Mouse (Mus musculus) gastrocnemius, postnatal 36 days (tissue): ENCODE results near the gene Ralgps1. TPM values are rescaled to one million over a fixed set of nuclear protein-coding genes. Genes with fewer than 3 reads are reported as not detected.

Source experiments
- DNase-seq, 2 experiments: peaks; one replicate each; pipeline ENCODE4 v3.0.0; 2022
- intact Hi-C: fragments of 180-260 bp; cut with DNase I; formaldehyde crosslinking; loops from one replicate; pipeline ENCODE4 v1.15.1; 2025
- total RNA-seq, 2 experiments: library from RNA; stranded (reverse); gene quantifications; 2 replicates each; pipeline ENCODE4 v1.2.3; 2021

The Ralgps1 gene
- total RNA-seq, 2 experiments from 2014 or later: 2.3 TPM

DNA sequence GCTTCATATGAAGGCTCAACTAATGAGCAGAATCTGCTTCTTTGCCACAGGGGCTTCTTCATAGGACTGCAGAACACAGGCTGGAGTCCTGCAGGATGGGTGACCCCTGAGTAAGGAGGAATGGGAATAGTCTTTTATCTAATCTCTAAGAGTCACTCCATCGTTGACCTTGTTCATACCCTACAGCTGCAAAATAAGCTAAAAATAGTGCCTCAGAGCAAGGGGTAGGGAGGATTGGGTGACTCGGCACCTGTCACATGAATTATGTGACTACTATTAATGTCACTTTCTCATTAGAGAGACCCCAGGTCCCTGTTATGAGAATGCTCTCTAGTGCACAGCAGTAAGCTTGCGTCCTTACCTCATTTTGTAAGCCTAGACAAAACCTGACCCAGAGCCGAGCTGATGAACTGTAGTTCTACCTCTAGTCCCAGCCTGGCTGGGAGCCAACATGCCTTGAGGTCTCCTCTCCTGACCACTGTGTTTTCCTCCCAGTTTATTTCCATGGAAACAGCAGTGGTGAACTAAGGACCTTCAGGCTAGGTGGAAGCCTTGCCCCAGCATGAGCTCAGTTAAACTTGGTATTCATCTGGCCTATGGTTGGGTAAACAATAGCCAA, 117.6 kb downstream of the Ralgps1 start:
- intact Hi-C loops: no loop called here
- no peak for DNase-seq

DNA sequence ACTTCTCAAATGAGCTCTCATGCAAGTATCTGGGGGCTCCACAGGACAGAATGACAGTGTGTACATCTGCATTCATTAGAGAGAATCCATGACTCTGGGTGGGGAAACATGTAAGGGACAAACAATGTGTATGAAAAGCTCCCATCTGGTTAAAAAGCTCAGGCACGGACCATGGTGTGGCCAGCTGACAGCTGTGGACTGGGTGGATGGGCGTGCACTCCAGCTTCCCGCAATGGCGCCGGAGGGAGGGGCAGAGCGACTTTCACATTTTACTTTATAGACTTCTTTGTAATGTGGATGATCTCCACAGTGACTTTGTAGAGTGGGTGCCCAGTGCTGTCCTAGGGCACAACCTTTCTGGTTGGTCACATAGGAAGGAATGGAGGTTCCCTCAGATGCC, 118.5 kb downstream of the Ralgps1 start:
- intact Hi-C loops: no loop called here
- no peak for DNase-seq

DNA sequence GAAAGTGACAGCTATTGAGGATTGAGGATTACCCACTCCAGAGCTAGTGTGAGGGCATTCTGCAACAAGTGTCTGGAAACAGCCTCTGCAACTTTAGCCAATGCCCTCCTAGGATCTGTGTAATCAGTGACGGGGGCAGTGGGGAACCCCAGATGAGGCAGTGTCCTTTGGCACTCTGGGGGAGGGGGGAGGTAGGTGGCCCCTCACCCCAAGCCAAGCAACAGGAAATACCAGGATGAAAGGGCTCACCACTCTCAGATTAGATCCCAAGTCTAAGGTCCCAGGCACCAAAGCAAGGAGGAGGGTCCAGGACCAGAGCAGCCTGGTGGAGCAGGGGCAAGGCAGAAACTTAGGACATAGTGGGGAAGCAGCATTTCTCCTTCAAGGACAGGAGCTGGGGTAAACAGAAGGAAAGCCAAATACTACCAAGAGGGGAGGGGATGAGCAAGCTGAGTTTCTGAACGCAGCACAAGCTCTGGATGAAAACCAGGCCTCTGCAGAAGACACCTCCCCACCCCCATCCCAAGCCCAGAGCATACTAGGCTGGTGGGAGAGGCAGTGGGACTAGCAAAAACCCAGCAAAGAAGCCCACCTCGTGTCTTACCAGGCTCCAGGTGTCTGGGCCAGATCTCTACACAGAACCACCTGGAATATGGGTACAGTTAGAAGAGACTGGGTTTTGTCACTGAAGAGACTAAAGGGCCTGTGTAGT, 121.2 kb downstream of the Ralgps1 start:
- intact Hi-C loops: loop anchor here (2.0 kb wide), 1 partner anchor 33 kb away; the partner anchor contains the start of gene Angptl2
- DNase-seq: no peak

DNA sequence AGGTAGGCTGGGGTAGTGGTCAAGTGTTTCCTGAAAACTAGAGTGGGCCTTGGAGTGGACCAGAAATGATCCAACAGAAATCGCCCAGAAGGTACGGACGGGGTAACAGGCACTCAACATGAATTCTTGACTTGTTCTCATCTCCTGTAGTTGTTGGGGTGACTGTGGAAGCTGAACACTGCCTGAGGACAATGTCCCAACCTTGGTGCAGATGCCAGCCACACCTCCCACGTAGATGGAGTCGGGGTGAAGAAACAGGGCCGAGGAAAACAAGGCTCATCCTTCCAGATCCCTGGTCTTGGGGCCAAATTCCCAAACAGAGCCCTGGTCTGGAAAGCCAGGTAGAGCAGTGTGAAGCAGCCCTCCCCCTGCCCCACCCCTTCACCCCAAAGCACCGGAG, 122.7 kb downstream of the Ralgps1 start:
- DNase-seq: no peak
- intact Hi-C loops: loop anchor here (2.0 kb wide), 1 partner anchor 32 kb away; the partner anchor contains the start of gene Angptl2

DNA sequence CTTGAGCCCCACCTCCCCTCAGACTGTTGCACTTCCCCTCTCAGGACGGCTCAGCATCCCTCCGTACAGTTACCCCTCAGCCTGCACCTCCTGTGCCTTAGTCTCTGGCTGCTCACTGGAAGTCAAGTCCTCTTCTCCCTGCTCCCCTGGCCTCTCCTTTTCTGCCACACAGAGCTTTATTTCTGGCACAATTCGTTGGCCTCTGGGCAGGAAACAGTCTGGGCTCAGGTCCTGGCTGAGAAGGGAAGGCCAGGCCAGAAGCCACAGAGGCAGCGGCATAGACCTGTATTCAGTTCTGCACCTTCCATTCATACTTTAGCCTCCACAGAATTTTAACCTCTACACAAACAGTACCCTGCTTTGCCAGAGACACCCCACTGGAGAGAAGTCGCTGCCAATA, 124.4 kb downstream of the Ralgps1 start:
- DNase-seq: no peak
- intact Hi-C loops: no loop called here

DNA sequence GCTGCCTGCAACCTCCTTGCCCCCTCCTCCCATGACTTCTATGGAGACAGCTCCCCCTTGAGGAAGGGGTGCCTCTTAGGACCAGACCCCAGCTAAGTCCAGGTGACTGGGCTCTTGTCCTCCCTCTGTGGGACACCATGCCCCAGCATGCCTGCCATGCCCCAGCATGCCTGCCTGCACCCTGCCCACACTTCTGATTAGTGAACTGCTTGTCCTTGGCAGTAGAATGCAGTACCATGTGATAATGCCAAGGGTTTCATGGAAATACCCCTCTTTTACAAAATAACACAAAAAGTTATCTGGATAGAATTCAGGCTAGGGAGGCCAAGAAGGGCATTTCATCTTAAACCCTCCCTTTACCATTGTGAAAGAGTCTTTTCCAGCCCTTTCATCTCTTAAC, 125.9 kb downstream of the Ralgps1 start:
- intact Hi-C loops: no loop called here

DNA sequence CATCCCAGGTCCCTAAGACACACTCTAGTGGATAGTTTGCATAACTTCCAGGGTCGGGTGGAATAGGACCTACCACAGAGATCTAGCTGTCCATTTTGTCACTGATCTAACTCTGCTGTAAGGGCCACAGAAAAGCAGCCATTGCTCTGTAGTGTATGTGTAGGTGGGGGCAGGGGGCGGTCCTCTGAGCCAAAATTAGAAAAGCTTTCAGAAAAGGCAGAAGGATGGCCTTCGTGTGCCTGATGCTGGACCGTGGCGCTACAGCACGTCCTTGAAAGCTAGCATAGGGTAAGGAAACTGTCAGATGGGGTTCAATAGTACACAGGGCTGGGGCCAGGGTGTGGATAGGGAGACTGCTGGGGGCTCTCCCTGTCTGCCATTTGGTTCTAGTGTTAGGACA, 126.4 kb downstream of the Ralgps1 start:
- intact Hi-C loops: no loop called here
- no peak for DNase-seq

More for the DNA sequence above, 125.9 kb downstream of the Ralgps1 start:
- DNase-seq: no peak

DNA sequence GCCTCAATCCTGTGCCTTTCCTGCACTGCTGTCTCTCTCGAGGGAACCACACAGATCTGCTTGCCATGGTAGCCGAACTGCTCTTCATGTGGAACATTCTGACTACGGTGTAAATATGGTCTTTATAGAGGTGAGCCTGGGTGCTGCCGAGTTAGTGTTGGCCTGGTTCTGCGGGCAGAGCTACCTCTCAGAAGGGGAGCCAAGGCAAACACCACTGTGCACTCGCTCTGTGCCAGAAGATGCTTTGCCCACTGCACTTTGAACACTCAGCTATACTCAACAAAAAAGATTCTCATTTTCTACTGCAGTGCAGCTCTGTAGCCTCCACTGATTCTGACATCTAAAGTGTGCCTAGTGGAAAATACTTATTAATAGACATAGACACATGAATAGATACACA, 133.7 kb downstream of the Ralgps1 start:
- intact Hi-C loops: no loop called here
- no peak for DNase-seq

DNA sequence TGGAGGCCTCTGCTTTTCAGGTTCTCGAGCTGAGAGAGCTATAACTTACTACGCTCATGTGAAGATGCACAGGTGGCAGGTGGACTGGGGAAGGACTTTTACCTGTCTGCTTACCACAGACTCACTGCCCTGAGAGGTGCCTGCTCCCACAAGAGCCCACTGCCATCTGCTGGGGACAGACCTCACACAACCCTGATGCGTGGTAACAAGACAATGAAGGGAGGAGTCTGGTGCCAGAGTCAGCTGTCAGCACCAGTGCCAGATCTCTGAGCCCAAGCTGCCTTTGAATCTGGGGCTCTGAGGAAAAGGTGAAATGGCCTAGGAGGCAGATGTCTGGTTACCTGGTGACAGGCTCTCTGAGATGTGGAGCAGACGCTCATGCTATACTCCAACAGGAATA, 136.4 kb downstream of the Ralgps1 start:
- DNase-seq: no peak
- intact Hi-C loops: no loop called here

DNA sequence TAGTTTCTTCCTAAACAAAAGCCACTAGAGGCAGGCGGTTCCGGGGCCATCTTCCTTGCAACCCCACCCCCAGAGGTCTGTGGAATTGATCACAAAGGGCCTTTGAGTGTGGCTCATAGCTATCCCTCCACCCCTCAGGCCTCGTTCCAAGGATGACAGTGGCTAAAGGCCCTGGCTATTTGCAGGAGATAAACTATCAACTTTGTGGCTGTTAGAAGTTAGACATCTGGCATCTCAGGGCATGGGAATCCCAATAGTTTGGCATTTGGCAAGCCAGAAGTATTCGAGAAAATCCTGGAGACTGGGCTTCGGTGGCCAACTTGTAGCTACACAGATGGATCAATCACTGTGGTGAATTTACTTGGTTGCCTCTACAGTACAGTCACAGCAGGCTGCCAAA, 137.4 kb downstream of the Ralgps1 start:
- DNase-seq: no peak
- intact Hi-C loops: no loop called here

DNA sequence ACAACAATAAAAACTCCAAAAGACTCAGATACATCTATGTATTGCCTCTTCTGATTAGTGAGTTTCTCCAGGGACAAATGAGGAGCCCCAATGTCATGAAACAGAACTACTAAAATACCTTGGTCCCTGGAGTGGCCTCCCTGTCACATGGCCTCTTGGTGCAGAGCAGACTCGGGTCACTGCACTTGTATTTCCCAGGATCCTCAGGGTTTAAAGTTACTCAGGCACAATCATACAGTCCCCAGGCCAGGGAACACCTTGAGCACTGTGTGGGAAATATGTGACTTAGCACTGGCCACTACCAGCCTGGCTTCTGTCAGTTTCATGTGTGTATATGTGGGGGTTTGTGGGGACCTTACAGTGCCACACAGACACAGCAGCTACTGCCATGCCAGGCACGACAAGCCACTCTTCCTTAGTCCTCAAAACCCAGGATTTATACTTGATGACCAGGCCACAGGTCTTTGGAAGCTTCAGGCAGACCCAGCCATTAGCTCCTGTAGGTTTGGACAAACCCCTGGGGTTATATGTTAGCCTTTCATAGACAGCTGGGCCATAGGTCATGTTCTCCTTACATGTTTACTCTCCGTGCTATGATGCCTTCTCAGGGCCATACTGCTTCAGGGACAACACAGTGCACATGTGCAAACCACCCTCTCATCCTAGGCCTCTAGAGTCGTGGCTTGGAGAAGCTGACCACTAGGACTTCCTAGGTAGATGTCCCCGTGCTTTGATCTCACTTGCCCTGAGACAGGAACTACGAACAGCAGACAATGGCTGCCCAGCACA, 138.3 kb downstream of the Ralgps1 start:
- no peak for DNase-seq
- intact Hi-C loops: no loop called here

DNA sequence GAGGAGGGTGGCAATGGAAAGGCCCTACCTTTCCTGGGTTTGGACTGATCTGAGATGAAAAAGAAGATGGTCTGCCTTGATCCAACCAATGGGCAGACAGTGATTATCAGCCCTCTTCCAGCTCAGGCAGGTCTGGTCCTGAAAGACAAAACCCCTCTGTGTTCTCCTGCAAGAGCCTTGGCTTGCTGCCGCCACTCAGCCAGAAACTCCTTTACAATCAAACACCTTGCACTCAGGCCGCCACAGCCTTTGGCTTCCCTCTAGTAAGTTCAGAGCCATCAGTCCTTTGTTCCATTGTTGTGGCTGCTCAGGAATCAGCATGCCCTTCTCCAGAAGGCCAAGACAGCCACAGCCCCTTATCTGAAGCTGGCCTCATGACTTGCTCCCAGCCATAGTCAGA, 139.5 kb downstream of the Ralgps1 start:
- DNase-seq: no peak
- intact Hi-C loops: no loop called here

DNA sequence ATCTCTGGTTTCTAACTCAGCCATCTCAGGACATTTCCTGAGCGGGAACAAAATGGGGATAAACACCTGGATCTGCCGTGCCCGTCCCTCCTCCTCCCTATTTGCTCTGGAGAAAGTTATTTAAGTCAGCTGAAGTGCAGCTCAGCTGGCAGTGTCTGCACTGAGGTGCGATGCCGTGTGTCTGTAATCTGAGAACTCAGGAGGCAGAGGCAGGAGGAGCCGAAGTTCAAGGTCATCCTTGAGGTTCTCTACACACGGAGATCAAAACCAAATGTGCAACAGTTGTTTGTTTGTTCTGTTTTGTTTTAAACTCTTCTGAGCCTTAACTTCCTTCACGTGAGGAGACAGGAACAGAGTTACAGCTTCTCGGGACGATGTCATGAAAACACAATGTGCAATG, 140.6 kb downstream of the Ralgps1 start:
- intact Hi-C loops: no loop called here
- DNase-seq: no peak

DNA sequence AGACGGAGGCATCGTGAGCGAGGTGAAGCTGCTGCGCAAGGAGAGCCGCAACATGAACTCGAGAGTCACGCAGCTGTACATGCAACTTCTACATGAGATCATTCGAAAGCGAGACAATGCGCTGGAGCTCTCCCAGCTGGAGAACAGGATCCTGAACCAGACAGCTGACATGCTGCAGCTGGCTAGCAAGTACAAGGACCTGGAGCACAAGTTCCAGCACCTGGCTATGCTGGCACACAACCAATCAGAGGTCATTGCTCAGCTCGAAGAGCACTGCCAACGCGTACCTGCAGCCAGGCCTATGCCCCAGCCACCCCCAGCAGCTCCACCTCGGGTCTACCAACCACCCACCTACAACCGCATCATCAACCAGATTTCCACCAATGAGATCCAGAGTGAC, 142.7 kb downstream of the Ralgps1 start:
- DNase-seq: no peak
- intact Hi-C loops: no loop called here

DNA sequence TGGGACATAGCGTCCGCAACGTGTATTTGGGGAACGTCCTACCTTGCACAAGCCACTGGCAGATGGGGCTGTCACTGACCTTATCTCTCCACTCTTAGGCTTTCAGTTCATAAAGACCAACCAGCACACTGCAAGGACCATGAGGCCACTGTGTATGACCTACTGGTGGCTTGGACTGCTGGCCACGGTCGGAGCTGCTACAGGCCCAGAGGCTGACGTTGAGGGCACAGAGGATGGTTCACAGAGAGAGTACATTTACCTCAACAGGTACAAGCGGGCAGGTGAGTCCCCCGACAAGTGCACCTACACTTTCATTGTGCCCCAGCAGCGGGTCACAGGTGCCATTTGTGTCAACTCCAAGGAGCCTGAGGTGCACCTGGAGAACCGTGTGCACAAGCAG, 143.2 kb downstream of the Ralgps1 start:
- no peak for DNase-seq
- intact Hi-C loops: no loop called here

DNA sequence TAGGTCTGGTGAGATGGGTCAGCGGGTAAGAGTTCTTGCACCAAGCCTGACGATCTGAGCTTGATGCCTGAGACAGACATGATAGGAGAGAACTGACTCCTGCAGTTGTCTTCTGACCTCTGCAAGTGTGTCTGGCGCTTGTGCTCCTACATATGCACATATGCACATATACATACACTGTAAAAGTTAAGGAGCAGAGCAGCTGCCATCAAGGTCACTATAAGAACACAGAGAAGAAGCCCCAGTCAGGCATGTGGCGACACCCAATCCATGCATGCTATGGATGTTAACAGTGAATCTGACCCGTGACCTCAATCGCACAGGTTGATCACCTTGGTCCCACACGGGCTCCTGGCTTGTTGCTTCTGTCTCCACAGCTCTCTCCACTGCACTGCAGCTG, 145.4 kb downstream of the Ralgps1 start:
- intact Hi-C loops: no loop called here

DNA sequence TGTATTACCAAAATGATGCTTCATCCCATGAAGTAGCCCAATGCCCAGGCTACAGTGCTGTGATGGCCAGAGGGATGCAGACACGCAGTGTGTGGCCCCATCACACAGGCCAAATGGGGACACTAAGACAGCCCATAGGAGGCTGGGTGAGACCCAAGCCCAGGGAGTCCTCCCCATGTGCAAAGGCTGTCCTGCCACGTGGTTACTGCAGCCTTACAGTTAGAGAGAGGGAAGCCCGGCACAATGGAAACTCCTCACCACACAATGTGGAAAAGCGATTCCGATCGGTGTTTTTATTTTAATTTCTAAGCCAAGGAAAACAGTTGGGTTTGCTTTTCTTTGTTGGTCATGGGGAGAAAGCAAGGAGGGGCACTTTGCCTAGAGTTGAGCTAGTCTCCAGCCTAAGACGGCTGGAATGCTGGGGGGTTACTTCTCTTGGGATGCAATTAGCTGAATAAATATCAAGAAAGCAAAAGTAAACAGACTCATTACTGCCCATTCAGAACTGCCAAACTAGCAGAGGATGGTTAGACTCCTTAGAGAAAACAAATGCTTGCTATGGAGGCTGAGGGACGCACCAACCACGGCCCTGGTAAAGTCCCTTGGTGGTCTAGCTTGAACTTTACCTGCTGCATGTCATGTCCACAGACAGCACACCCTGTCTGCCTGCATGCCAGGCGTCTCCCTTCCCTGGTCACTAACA, 147.5 kb downstream of the Ralgps1 start:
- intact Hi-C loops: no loop called here
- no peak for DNase-seq

More for the DNA sequence above, 145.4 kb downstream of the Ralgps1 start:
- DNase-seq: no peak

DNA sequence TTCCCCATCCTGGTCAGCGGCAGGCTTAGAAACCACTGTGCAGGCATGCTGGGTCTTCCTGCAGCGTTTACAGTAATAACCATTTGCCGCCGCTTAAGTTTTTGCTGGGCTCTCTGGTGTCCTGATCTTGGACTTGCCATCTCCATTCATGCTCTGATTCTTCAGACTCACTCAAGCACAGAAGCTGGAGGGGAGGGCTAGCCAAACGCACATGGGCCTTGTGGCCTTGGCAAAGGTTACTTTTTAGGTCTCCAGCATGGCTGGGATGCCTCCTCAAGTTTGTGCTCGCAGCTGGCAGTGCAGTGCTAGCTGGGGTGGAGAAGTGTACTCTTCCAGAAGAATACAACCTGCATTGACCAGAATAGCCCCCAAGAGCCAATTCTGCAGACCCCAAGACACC, 148.8 kb downstream of the Ralgps1 start:
- intact Hi-C loops: no loop called here
- no peak for DNase-seq

DNA sequence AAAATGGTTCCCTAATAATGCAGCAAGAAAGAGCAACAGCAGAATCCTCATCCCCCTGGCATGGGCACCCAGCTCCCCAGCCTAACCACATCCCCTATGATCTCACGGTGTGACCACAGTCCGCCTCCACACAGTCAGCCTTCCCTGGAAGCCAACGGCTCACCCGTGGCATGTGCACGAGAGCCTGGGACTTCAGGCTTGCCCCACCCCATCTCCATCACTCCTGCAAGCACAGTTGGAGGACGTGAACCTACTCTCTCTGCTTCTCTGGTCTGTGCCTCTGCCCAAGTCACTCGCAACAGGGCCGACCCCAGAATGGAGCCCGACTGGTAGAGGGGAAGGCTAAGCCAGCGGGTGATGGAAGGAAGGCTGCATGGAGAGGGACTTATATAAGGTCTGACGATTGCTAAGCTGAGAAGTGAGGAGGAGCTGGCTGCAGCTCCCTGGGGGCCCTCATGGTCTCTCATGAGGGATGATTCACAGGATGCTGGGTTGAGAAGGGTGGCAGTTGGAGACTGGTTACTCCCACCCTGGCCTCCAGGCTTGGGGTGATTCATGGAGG, 149.9 kb downstream of the Ralgps1 start:
- DNase-seq: no peak
- intact Hi-C loops: no loop called here

DNA sequence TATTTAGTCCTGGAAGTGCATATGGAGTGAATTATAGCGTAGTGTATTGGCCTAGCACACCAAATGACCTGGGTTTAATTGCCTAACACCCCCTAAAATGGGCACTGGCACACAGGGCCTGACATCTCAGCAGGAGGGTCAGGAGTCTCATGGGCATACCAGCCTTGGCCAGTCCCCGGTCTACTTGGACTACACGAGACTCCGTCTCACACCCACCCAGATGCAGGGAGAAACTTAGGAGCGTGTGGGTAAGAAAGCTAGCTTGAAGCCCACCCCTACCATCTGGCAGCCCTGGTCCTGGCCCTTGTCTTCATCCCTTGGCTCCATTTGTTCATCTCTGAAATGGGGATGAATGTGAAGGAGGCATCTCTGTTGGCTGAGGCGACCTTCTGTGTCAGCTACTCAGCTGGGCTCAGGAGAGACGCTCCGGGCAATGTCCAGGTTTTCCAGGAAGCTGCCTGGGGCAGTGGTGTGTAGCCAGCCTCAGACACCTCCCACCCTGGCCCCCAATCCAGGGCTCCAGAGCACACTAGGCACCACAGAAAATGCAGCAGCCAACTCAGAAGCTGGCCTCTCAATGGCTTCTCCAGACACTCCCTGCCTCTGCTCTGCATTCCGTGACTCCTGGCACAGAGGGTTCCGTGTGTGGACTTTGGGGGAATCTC, 150.5 kb downstream of the Ralgps1 start:
- intact Hi-C loops: no loop called here
- no peak for DNase-seq
